Mouse (Mus musculus) liver, embryonic 15.5 days (tissue): Measurements from ENCODE around the gene Tmem37. TPM values are rescaled to one million over a fixed set of nuclear protein-coding genes. Genes with fewer than 3 reads are reported as not detected.

Experiments used
- ATAC-seq: fragments of 200-750 bp; cut with Nextera tagmentation; 2 replicates; pipeline ENCODE4 v1.8.0; 2017; ENCODE audit warnings: moderate number of reproducible peaks, mild to moderate bottlenecking, moderate library complexity; ENCODE audit not compliant: insufficient read depth
- H3K27ac ChIP-seq: fragments of 300-500 bp; sonication (generic); replicated peaks from 2 replicates; pipeline ENCODE4 v1.5.1; 2015; ENCODE audit warnings: mild to moderate bottlenecking, inconsistent platforms
- H3K27me3 ChIP-seq: fragments of 300-500 bp; sonication (generic); 2 replicates; pipeline ENCODE4 v1.6.1; 2015; ENCODE audit warnings: mild to moderate bottlenecking, inconsistent platforms
- H3K36me3 ChIP-seq: fragments of 300-500 bp; sonication (generic); replicated peaks from 2 replicates; pipeline ENCODE4 v1.6.1; 2015; ENCODE audit warnings: moderate library complexity, mild to moderate bottlenecking, inconsistent platforms
- H3K4me1 ChIP-seq: fragments of 300-500 bp; sonication (generic); replicated peaks from 2 replicates; pipeline ENCODE4 v1.6.1; 2015; ENCODE audit warnings: inconsistent platforms
- H3K4me2 ChIP-seq: fragments of 300-500 bp; sonication (generic); 2 replicates; pipeline ENCODE4 v1.6.1; 2015; ENCODE audit warnings: moderate library complexity, mild to moderate bottlenecking, inconsistent platforms
- H3K4me3 ChIP-seq: fragments of 300-500 bp; sonication (generic); replicated peaks from 2 replicates; pipeline ENCODE4 v1.5.1; 2015; ENCODE audit warnings: mild to moderate bottlenecking, inconsistent platforms
- H3K9ac ChIP-seq: fragments of 300-500 bp; sonication (generic); 2 replicates; pipeline ENCODE4 v1.6.1; 2015; ENCODE audit warnings: moderate library complexity, mild to moderate bottlenecking, inconsistent platforms
- H3K9me3 ChIP-seq: fragments of 300-500 bp; sonication (generic); replicated peaks from 2 replicates; pipeline ENCODE4 v1.6.1; 2016; ENCODE audit warnings: inconsistent platforms
- WGBS: fragments of 180-500 bp; shearing (Covaris S2); methylation state at CpG from one replicate; pipeline ENCODE4 v1.1.7; 2015; ENCODE audit warnings: mixed read lengths; ENCODE audit not compliant: insufficient replicate concordance; 5-methylcytosine and 5-hydroxymethylcytosine counted together
- polyA plus RNA-seq: library from polyadenylated mRNA; unstranded; fragments of >200 nt; fragmentation: Nextera tagmentation; extraction: Ambion mirVana; gene quantifications from 2 replicates; pipeline ENCODE4 v1.2.1, GENCODE M21; 2015

Gene Tmem37
- polyA plus RNA-seq, 1 experiment from 2014 or later: 84.6 TPM

GRCm38 (mm10) chr1:120056236-120056635 lies 17.6 kb downstream of the Tmem37 start:
- peaks cover 3% of the 10 kb centered on the region; the same call in 1 of the 2 replicates for H3K4me1 ChIP-seq
- H3K4me2 ChIP-seq: no peak overlapping the region
- H3K9ac ChIP-seq: no peak overlapping the region
- H3K4me3 ChIP-seq: no peak overlapping the region
- H3K27ac ChIP-seq: no peak overlapping the region
- no peak for ATAC-seq
- H3K36me3 ChIP-seq: no peaks in the 10 kb centered on the region
- H3K9me3 ChIP-seq: no peaks in the 10 kb centered on the region
- WGBS: 57% methylated on average over 7 of the region's 7 CpGs
- H3K27me3 ChIP-seq: no peaks in the 10 kb centered on the region

- H3K27ac ChIP-seq: no peak overlapping the region
- no peak for ATAC-seq
- 29% methylated on average over 6 of the region's 6 CpGs for WGBS
- H3K27me3 ChIP-seq: no peaks in the 10 kb centered on the region
- no peaks in the 10 kb centered on the region for H3K36me3 ChIP-seq
- no peak overlapping the region for H3K4me3 ChIP-seq
- H3K9ac ChIP-seq: no peak overlapping the region
- H3K4me2 ChIP-seq: no peak overlapping the region
- no peaks in the 10 kb centered on the region for H3K9me3 ChIP-seq
- H3K4me1 ChIP-seq: no peaks in the 10 kb centered on the region
These were observed 18.4 kb downstream of the Tmem37 start for GRCm38 (mm10) chr1:120055475-120055874.

- Histone ChIP-seq H3K27me3 (no peaks in the 10 kb centered on the region), H3K4me1 (no peaks in the 10 kb centered on the region), H3K4me2 (no peak overlapping the region), H3K4me3 (no peak overlapping the region), H3K9me3 (no peaks in the 10 kb centered on the region), H3K27ac (no peak overlapping the region), H3K36me3 (no peaks in the 10 kb centered on the region), H3K9ac (no peak overlapping the region)
- 65% methylated on average over 6 of the region's 6 CpGs for WGBS
- ATAC-seq: no peak
These were observed 18.9 kb downstream of the Tmem37 start for GRCm38 (mm10) chr1:120054997-120055396.

GRCm38 (mm10) chr1:120051070-120051469 lies 22.8 kb downstream of the Tmem37 start:
- no peak overlapping the region for H3K4me3 ChIP-seq
- no peaks in the 10 kb centered on the region for H3K36me3 ChIP-seq
- no peak overlapping the region for H3K9ac ChIP-seq
- 37% methylated on average over 1 of the region's 1 CpGs for WGBS
- H3K27ac ChIP-seq: no peak overlapping the region
- no peaks in the 10 kb centered on the region for H3K27me3 ChIP-seq
- no peaks in the 10 kb centered on the region for H3K4me1 ChIP-seq
- no peak for ATAC-seq
- no peak overlapping the region for H3K4me2 ChIP-seq
- no peaks in the 10 kb centered on the region for H3K9me3 ChIP-seq

GRCm38 (mm10) chr1:120047325-120047724 lies 26.5 kb downstream of the Tmem37 start:
- H3K4me1 ChIP-seq: no peaks in the 10 kb centered on the region
- no peaks in the 10 kb centered on the region for H3K9me3 ChIP-seq
- no peak overlapping the region for H3K4me3 ChIP-seq
- H3K9ac ChIP-seq: no peak overlapping the region
- H3K27me3 ChIP-seq: no peaks in the 10 kb centered on the region
- no peak for ATAC-seq
- no peaks in the 10 kb centered on the region for H3K36me3 ChIP-seq
- H3K27ac ChIP-seq: no peak overlapping the region
- H3K4me2 ChIP-seq: no peak overlapping the region

GRCm38 (mm10) chr1:120044584-120044983 lies 29.3 kb downstream of the Tmem37 start:
- H3K36me3 ChIP-seq: no peaks in the 10 kb centered on the region
- no peak overlapping the region for H3K4me2 ChIP-seq
- H3K4me1 ChIP-seq: no peaks in the 10 kb centered on the region
- no peaks in the 10 kb centered on the region for H3K27me3 ChIP-seq
- H3K9me3 ChIP-seq: no peaks in the 10 kb centered on the region
- no peak overlapping the region for H3K9ac ChIP-seq
- H3K4me3 ChIP-seq: no peak overlapping the region
- 65% methylated on average over 16 of the region's 16 CpGs for WGBS
- no peak overlapping the region for H3K27ac ChIP-seq
- ATAC-seq: no peak

GRCm38 (mm10) chr1:120042421-120042820 lies 31.5 kb downstream of the Tmem37 start:
- Histone ChIP-seq H3K4me3 (no peak overlapping the region), H3K36me3 (no peaks in the 10 kb centered on the region), H3K9me3 (no peaks in the 10 kb centered on the region), H3K27ac (no peak overlapping the region), H3K4me2 (no peak overlapping the region), H3K9ac (no peak overlapping the region), H3K4me1 (peaks cover under 1% of the 10 kb centered on the region), H3K27me3 (no peaks in the 10 kb centered on the region)
- ATAC-seq: no peak
- 68% methylated on average over 8 of the region's 8 CpGs for WGBS

GRCm38 (mm10) chr1:120038594-120038993 lies 35.3 kb downstream of the Tmem37 start:
- Histone ChIP-seq H3K36me3 (no peaks in the 10 kb centered on the region), H3K4me1 (peaks cover 5% of the 10 kb centered on the region), H3K4me2 (no peak overlapping the region), H3K27ac (no peak overlapping the region), H3K9ac (no peak overlapping the region), H3K9me3 (no peaks in the 10 kb centered on the region), H3K4me3 (no peak overlapping the region), H3K27me3 (no peaks in the 10 kb centered on the region)
- WGBS: 51% methylated on average over 9 of the region's 9 CpGs
- ATAC-seq: no peak

- Histone ChIP-seq H3K9ac (no peak overlapping the region), H3K27ac (0 out of 2 replicates have a peak overlapping the region, but pooled peaks have one; percentile 41), H3K27me3 (no peaks in the 10 kb centered on the region), H3K4me3 (no peak overlapping the region), H3K4me1 (peaks cover 5% of the 10 kb centered on the region), H3K9me3 (no peaks in the 10 kb centered on the region), H3K36me3 (no peaks in the 10 kb centered on the region), H3K4me2 (no peak overlapping the region)
- ATAC-seq: 0 out of 2 replicates have a peak, but pooled peaks have one; percentile 32
- WGBS: 57% methylated on average over 9 of the region's 9 CpGs
These were observed 36.7 kb downstream of the Tmem37 start for GRCm38 (mm10) chr1:120037021-120037683.

GRCm38 (mm10) chr1:120035456-120036034 lies 38.3 kb downstream of the Tmem37 start:
- ATAC-seq: no peak
- H3K27me3 ChIP-seq: no peaks in the 10 kb centered on the region
- WGBS: 52% methylated on average over 7 of the region's 7 CpGs
- no peaks in the 10 kb centered on the region for H3K9me3 ChIP-seq
- no peak overlapping the region for H3K27ac ChIP-seq
- H3K4me3 ChIP-seq: no peak overlapping the region
- peaks cover 5% of the 10 kb centered on the region for H3K4me1 ChIP-seq
- H3K36me3 ChIP-seq: no peaks in the 10 kb centered on the region
- no peak overlapping the region for H3K9ac ChIP-seq
- H3K4me2 ChIP-seq: no peak overlapping the region

- Histone ChIP-seq H3K4me2 (no peak overlapping the region), H3K9ac (no peak overlapping the region), H3K36me3 (no peaks in the 10 kb centered on the region), H3K27ac (no peak overlapping the region), H3K27me3 (no peaks in the 10 kb centered on the region), H3K9me3 (no peaks in the 10 kb centered on the region), H3K4me1 (peaks cover 5% of the 10 kb centered on the region), H3K4me3 (no peak overlapping the region)
- no peak for ATAC-seq
- WGBS: 43% methylated on average over 1 of the region's 1 CpGs
These were observed 39.1 kb downstream of the Tmem37 start for GRCm38 (mm10) chr1:120034793-120035192.

GRCm38 (mm10) chr1:120033469-120033854 lies 40.4 kb downstream of the Tmem37 start:
- no peak for ATAC-seq
- WGBS: 58% methylated on average over 2 of the region's 2 CpGs
- no peak overlapping the region for H3K27ac ChIP-seq
- no peaks in the 10 kb centered on the region for H3K9me3 ChIP-seq
- no peaks in the 10 kb centered on the region for H3K36me3 ChIP-seq
- H3K4me3 ChIP-seq: no peak overlapping the region
- peaks cover 5% of the 10 kb centered on the region for H3K4me1 ChIP-seq
- no peak overlapping the region for H3K4me2 ChIP-seq
- no peak overlapping the region for H3K9ac ChIP-seq
- no peaks in the 10 kb centered on the region for H3K27me3 ChIP-seq
